Mouse (Mus musculus): ENCODE data around the gene Cyp1a2. TPM values are rescaled to one million over a fixed set of nuclear protein-coding genes. Genes with fewer than 3 reads are reported as not detected.
"Not testable (repeated sequence)": the region's sequence is repeated elsewhere in the genome, so short reads cannot be mapped to it uniquely, and the experiment has no call there.

Gene Cyp1a2
- under 1 TPM in 1 of 2 experiments, not detected in 1; 0.20 TPM for total RNA-seq (2021)
- long read RNA-seq, experiment 1: 0 reads
- long read RNA-seq, experiment 2: 0 reads

GRCm38 (mm10) chr9:57683520-57683919 lies at the start of gene Cyp1a2:
Gene Cyp1a2 (minus strand): TSS chr9:57683703.
- no peak for DNase-seq (ENCODE audit: low spot score in 2 of 2)

- DNase-seq (ENCODE audit: low spot score in 2 of 2): no peak
Measured at GRCm38 (mm10) chr9:57728312-57728711, 44.8 kb upstream of the Cyp1a2 start.

- no peak for DNase-seq (ENCODE audit: low spot score in 2 of 2)
Measured at GRCm38 (mm10) chr9:57724701-57725100, 41.2 kb upstream of the Cyp1a2 start.

- DNase-seq (ENCODE audit: low spot score in 2 of 2): no peak
Measured at GRCm38 (mm10) chr9:57723796-57724195, 40.3 kb upstream of the Cyp1a2 start.

GRCm38 (mm10) chr9:57723315-57723715 lies 39.8 kb upstream of the Cyp1a2 start:
- DNase-seq (ENCODE audit: low spot score in 2 of 2): peak; percentile 12 to 31

GRCm38 (mm10) chr9:57722371-57722770 lies 38.9 kb upstream of the Cyp1a2 start:
- DNase-seq (ENCODE audit: low spot score in 2 of 2): no peak

- DNase-seq (ENCODE audit: low spot score in 2 of 2): no peak
Measured at GRCm38 (mm10) chr9:57720736-57721135, 37.2 kb upstream of the Cyp1a2 start.

- no peak for DNase-seq (ENCODE audit: low spot score in 2 of 2)
Measured at GRCm38 (mm10) chr9:57718408-57718807, 34.9 kb upstream of the Cyp1a2 start.

GRCm38 (mm10) chr9:57712194-57712593 lies 28.7 kb upstream of the Cyp1a2 start:
- no peak for DNase-seq (ENCODE audit: low spot score in 2 of 2)

- not testable (repeated sequence) for DNase-seq (ENCODE audit: low spot score in 2 of 2)
Measured at GRCm38 (mm10) chr9:57710214-57710613, 26.7 kb upstream of the Cyp1a2 start.

GRCm38 (mm10) chr9:57708720-57709274 lies 25.3 kb upstream of the Cyp1a2 start:
- peak; percentile 26 to 46 for DNase-seq (ENCODE audit: low spot score in 2 of 2)

GRCm38 (mm10) chr9:57708068-57708719 lies 24.7 kb upstream of the Cyp1a2 start, which contains the start of gene Edc3:
Gene Edc3 (plus strand): TSS chr9:57708540.
- DNase-seq (ENCODE audit: low spot score in 2 of 2): peak; percentile 87

GRCm38 (mm10) chr9:57706496-57706895 lies 23.0 kb upstream of the Cyp1a2 start:
- DNase-seq (ENCODE audit: low spot score in 2 of 2): no peak

- DNase-seq (ENCODE audit: low spot score in 2 of 2): no peak
Measured at GRCm38 (mm10) chr9:57698466-57699150, 15.1 kb upstream of the Cyp1a2 start.

- DNase-seq (ENCODE audit: low spot score in 2 of 2): no peak
Measured at GRCm38 (mm10) chr9:57697380-57697779, 13.9 kb upstream of the Cyp1a2 start.

- peak in 1 of 2 experiments; percentile 27 for DNase-seq (ENCODE audit: low spot score in 2 of 2)
Measured at GRCm38 (mm10) chr9:57696380-57697285, 13.1 kb upstream of the Cyp1a2 start.

- DNase-seq (ENCODE audit: low spot score in 2 of 2): no peak
Measured at GRCm38 (mm10) chr9:57694108-57694507, 10.6 kb upstream of the Cyp1a2 start.

GRCm38 (mm10) chr9:57688606-57689005 lies 5.1 kb upstream of the Cyp1a2 start:
- DNase-seq (ENCODE audit: low spot score in 2 of 2): no peak

- DNase-seq (ENCODE audit: low spot score in 2 of 2): no peak
Measured at GRCm38 (mm10) chr9:57688158-57688557, 4.7 kb upstream of the Cyp1a2 start.

GRCm38 (mm10) chr9:57687751-57688150 lies 4.2 kb upstream of the Cyp1a2 start, which contains the start of gene Cyp1a1:
Gene Cyp1a1 (plus strand): TSS chr9:57687928.
- peak in 1 of 2 experiments; percentile 12 for DNase-seq (ENCODE audit: low spot score in 2 of 2)

GRCm38 (mm10) chr9:57686011-57686410 lies 2.5 kb upstream of the Cyp1a2 start:
- no peak for DNase-seq (ENCODE audit: low spot score in 2 of 2)

Measured in adrenal gland, adult 18-20 months (tissue).